Mouse (Mus musculus): ENCODE data around the gene Ms4a10.

GRCm38 (mm10) chr19:10946506-10946905 is 28.0 kb downstream of the Ms4a10 start:
- no peak for TF ChIP-seq CTCF (IDR thresholded peaks at IDR 0.05; ENCODE audit: borderline replicate concordance, insufficient read depth, low read length)
- TF ChIP-seq POLR2A (IDR thresholded peaks at IDR 0.05; ENCODE audit: low read depth, low read length): no peak

All from embryonic fibroblast, embryonic 13.5 days (primary cell).